Mouse (Mus musculus): ENCODE results near the gene Polr2c. TPM values are rescaled to one million over a fixed set of nuclear protein-coding genes. Genes with fewer than 3 reads are reported as not detected.

Polr2c gene
- polyA plus RNA-seq (2014; fragmentation: Illumina TruSeq; extraction: RNeasy Lipid Tissue Mini Kit (QIAGEN cat#74804); ENCODE audit: low read depth, low replicate concordance) = 6.4 TPM

DNA sequence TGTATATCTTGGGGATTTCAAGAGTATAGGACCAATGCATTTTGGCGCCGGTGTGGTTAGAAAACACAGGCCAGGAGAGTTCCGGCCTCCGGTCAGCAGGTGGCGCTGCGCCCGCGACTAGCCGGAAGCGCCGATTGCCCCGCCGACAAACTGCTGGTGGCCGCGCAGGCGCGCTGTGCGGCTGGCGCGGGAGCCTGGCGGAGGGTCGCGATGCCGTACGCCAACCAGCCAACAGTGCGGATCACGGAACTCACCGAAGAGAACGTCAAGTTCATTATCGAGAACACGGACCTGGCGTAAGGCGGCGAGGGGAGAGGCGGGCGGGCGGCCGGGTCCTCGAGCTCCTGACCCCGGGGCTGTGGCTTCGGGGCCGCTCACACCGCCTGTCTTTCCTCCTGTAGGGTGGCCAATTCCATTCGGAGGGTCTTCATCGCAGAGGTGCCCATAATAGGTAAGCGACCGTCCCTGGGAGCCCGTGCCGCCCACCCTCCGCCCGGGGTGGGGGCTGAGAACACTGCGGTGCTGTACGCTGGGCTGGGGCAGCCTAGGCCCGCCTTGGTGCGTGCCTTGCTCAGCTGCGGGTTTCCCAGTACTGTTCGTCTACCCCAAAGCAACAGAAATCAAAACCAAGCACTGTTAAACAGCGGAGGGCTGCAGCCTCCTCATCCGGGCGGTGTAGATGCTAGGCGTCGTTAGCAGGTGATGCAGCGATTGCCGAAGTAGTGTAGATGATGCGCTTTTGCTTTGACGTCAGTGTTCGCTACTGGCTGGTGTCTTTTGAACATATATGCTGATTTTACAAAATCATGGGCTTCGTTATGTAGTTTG is at the start of gene Polr2c:
Gene Polr2c, plus strand, starts transcription at position 105 of the 828 bp plus-strand sequence.

GRCm38 (mm10) chr8:94810153-94810552 is 47.1 kb upstream of the Polr2c start, which contains the start of gene Ccl17:
Ccl17 (plus strand) TSS chr8:94810453.

GRCm38 (mm10) chr8:94837662-94838574 is 19.3 kb upstream of the Polr2c start, which contains the start of the genes Coq9 and Ciapin1:
Coq9 (plus strand) TSS chr8:94838321.
Ciapin1 (minus strand) TSS chr8:94838358.

DNA sequence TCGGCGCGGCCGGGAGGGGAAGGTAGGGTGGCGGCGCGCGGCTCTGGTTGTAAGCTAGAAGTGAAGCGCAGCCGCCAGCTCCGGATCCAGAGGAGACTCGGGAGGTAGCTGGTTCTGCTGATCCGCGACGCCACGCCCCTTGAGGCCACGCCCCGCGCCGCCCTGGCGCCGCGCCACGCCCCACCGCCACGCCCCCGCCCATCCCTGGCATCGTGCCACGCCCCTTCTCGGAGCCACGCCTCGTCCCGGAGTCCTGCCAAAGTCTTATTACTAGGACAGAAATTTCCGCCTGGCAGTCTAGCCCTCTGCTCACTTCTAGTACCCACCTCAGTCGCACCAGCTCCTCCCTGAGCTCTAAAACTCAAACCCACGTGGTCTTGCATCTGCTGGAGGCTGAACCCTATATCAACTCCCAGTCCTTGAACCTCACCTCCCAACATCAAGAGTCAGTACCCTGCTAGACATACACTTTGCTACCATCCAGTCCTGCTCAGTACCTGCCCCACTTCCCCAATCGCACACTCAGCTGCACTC is 19.0 kb downstream of the Polr2c start, which contains the start of gene Dok4:
Gene Dok4, minus strand, starts transcription at position 134 of the 534 bp plus-strand sequence.

DNA sequence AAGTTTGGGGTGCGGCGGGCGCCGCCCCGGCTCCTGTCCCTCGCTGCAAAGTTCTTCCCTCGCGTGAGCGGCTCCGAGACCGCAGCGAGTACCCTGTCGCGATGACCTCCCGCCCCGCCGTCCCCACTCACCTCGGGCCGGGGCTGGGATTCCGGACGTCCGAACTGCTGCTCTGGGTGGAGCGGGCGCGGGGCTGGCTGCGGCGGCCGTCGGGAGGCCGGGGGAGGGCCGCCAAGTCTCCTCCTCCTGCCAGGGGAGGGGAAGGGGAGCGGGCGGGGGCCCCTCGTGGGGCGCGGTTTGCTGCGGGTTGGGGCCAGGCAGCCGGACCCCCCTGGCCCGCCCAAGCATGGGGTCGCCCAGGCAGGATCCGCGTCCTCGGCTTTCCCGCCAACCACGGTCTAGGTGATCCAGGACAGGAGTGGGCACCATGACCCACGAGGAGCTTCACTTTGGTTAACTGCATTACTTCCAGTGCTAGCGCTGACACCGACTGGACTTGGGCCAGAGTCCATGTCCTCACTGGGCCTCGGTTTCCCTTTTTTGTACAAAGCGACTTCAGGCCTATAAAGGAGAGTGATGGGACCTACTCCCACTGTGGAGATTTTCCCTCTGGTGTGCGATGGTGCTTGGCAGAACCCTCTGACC is 60.7 kb downstream of the Polr2c start, which contains the start of gene Ccdc102a:
Gene Ccdc102a, minus strand, starts transcription at position 248 of the 645 bp plus-strand sequence.

Other genes starting within 250 kb of the Polr2c start
- 303 TPM for gene Arl2bp, start 190.8 kb upstream of the Polr2c start, polyA plus RNA-seq (2014; fragmentation: Illumina TruSeq; extraction: RNeasy Lipid Tissue Mini Kit (QIAGEN cat#74804); ENCODE audit: low read depth, low replicate concordance)
- not detected for gene Pllp, start 161.2 kb upstream of the Polr2c start, polyA plus RNA-seq (2014; fragmentation: Illumina TruSeq; extraction: RNeasy Lipid Tissue Mini Kit (QIAGEN cat#74804); ENCODE audit: low read depth, low replicate concordance)
- not detected for gene Ccl22, start 111.9 kb upstream of the Polr2c start, polyA plus RNA-seq (2014; fragmentation: Illumina TruSeq; extraction: RNeasy Lipid Tissue Mini Kit (QIAGEN cat#74804); ENCODE audit: low read depth, low replicate concordance)
- 2.1 TPM for gene Cx3cl1, start 85.4 kb upstream of the Polr2c start, polyA plus RNA-seq (2014; fragmentation: Illumina TruSeq; extraction: RNeasy Lipid Tissue Mini Kit (QIAGEN cat#74804); ENCODE audit: low read depth, low replicate concordance)
- not detected for gene Ccl17, start 47.0 kb upstream of the Polr2c start, polyA plus RNA-seq (2014; fragmentation: Illumina TruSeq; extraction: RNeasy Lipid Tissue Mini Kit (QIAGEN cat#74804); ENCODE audit: low read depth, low replicate concordance)
- 23.5 TPM for gene Coq9, start 19.1 kb upstream of the Polr2c start, polyA plus RNA-seq (2014; fragmentation: Illumina TruSeq; extraction: RNeasy Lipid Tissue Mini Kit (QIAGEN cat#74804); ENCODE audit: low read depth, low replicate concordance)
- gene Ciapin1, start 19.1 kb upstream of the Polr2c start, polyA plus RNA-seq (2014; fragmentation: Illumina TruSeq; extraction: RNeasy Lipid Tissue Mini Kit (QIAGEN cat#74804); ENCODE audit: low read depth, low replicate concordance) = 6.9 TPM
- 1.5 TPM for gene Dok4, start 18.9 kb downstream of the Polr2c start, polyA plus RNA-seq (2014; fragmentation: Illumina TruSeq; extraction: RNeasy Lipid Tissue Mini Kit (QIAGEN cat#74804); ENCODE audit: low read depth, low replicate concordance)
- gene Ccdc102a, start 60.6 kb downstream of the Polr2c start, polyA plus RNA-seq (2014; fragmentation: Illumina TruSeq; extraction: RNeasy Lipid Tissue Mini Kit (QIAGEN cat#74804); ENCODE audit: low read depth, low replicate concordance) = not detected
- not detected for gene Adgrg5, start 66.2 kb downstream of the Polr2c start, polyA plus RNA-seq (2014; fragmentation: Illumina TruSeq; extraction: RNeasy Lipid Tissue Mini Kit (QIAGEN cat#74804); ENCODE audit: low read depth, low replicate concordance)
- 1.6 TPM for gene Adgrg1, start 117.3 kb downstream of the Polr2c start, polyA plus RNA-seq (2014; fragmentation: Illumina TruSeq; extraction: RNeasy Lipid Tissue Mini Kit (QIAGEN cat#74804); ENCODE audit: low read depth, low replicate concordance)
- 1.3 TPM for gene Adgrg3, start 160.2 kb downstream of the Polr2c start, polyA plus RNA-seq (2014; fragmentation: Illumina TruSeq; extraction: RNeasy Lipid Tissue Mini Kit (QIAGEN cat#74804); ENCODE audit: low read depth, low replicate concordance)
- gene Drc7, start 197.7 kb downstream of the Polr2c start, polyA plus RNA-seq (2014; fragmentation: Illumina TruSeq; extraction: RNeasy Lipid Tissue Mini Kit (QIAGEN cat#74804); ENCODE audit: low read depth, low replicate concordance) = not detected
- 0.29 TPM for gene Katnb1, start 223.7 kb downstream of the Polr2c start, polyA plus RNA-seq (2014; fragmentation: Illumina TruSeq; extraction: RNeasy Lipid Tissue Mini Kit (QIAGEN cat#74804); ENCODE audit: low read depth, low replicate concordance)

Data from adrenal gland, adult 10 weeks (tissue).